Mouse (Mus musculus): ENCODE results near the gene Tnfsf8. TPM values are rescaled to one million over a fixed set of nuclear protein-coding genes. Genes with fewer than 3 reads are reported as not detected.
A peak's percentile ranks its signal among the peaks of the same experiment; 100 is the strongest.

The Tnfsf8 gene
- polyA plus RNA-seq, 1 experiment from 2014 or later, result 0.18 TPM

DNA sequence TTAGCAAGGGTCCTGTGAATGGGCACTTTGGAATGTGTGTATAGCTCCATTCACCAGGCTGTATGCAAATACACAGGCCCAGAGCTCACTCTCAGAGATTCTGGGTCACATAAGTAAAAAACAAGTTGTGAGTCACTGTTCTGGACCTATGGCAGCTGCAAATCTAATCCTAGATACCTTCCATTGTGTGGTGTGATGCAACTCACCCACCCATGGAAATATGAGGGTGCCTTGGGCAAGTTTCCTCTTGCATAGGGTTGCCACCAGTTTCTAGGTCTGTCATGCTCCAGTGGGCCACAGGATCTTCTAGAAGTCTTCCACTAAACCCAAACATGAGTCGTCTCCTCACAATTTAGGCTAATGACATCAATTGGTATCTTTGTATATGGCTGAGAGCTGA lies 64.6 kb downstream of the Tnfsf8 start:
- Histone ChIP-seq H3K4me1 (replicated peaks; ENCODE audit: control insufficient read depth, insufficient read depth, low read length) (no peaks in the 10 kb centered on the region), H3K4me3 (replicated peaks; ENCODE audit: low read length) (no peak overlapping the region), H3K4me2 (ENCODE audit: low read length) (no peak overlapping the region), H3K9ac (replicated peaks; ENCODE audit: low read depth, low read length) (no peak overlapping the region), H3K9me3 (ENCODE audit: control insufficient read depth, low read length) (no peaks in the 10 kb centered on the region), H3K27me3 (replicated peaks; ENCODE audit: control insufficient read depth, insufficient read depth, low read length) (no peaks in the 10 kb centered on the region), H3K36me3 (ENCODE audit: control insufficient read depth, insufficient read depth) (no peaks in the 10 kb centered on the region), H3K27ac (ENCODE audit: low read length) (no peak overlapping the region)
- 90% methylated on average over 1 of the region's 1 CpGs for WGBS
- no peak for ATAC-seq

DNA sequence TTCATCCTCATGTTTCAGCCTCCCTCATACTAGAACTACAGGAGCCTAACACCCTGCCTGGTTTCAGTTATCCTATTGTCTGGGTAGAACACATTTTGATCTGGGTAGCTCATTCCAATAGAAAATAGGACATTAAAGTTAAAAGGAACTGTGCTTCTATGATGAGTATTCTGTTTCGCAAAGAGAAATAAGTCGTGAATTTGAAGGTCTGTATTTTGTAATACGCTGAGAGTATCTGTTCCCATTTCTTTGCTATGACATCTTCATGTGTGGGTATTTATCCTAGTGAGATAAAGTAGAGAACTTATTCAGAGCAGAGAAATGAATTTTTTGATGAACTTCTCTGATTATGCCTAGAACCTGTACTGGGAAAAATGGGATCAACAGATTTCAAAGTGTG lies 68.8 kb downstream of the Tnfsf8 start:
- no peak for ATAC-seq
- Histone ChIP-seq H3K27me3 (replicated peaks; ENCODE audit: control insufficient read depth, insufficient read depth, low read length) (no peaks in the 10 kb centered on the region), H3K27ac (ENCODE audit: low read length) (no peak overlapping the region), H3K4me2 (ENCODE audit: low read length) (no peak overlapping the region), H3K9me3 (ENCODE audit: control insufficient read depth, low read length) (no peaks in the 10 kb centered on the region), H3K9ac (replicated peaks; ENCODE audit: low read depth, low read length) (no peak overlapping the region), H3K4me1 (replicated peaks; ENCODE audit: control insufficient read depth, insufficient read depth, low read length) (no peaks in the 10 kb centered on the region), H3K4me3 (replicated peaks; ENCODE audit: low read length) (no peak overlapping the region), H3K36me3 (ENCODE audit: control insufficient read depth, insufficient read depth) (no peaks in the 10 kb centered on the region)
- 94% methylated on average over 3 of the region's 3 CpGs for WGBS

DNA sequence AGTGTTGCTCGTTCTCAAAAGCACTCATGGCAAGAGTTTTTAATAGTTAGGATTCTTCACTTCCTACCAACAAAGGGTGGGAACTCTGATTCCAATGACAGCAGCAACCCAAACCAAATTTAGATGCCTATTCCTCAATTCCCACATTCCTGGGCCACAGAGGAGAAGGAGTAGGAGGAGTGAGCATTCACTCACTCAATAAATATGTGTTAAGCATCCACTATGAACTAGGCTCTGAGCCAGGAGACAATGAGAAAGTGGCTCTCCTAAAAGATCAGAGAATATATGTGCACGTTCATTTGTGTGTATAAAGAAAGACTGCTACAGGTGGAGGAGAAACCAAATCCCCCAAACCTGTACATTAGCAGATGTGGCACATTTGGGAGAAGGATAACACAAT lies 75.7 kb downstream of the Tnfsf8 start:
- Histone ChIP-seq H3K9ac (replicated peaks; ENCODE audit: low read depth, low read length) (no peak overlapping the region), H3K27ac (ENCODE audit: low read length) (no peak overlapping the region), H3K36me3 (ENCODE audit: control insufficient read depth, insufficient read depth) (no peaks in the 10 kb centered on the region), H3K9me3 (ENCODE audit: control insufficient read depth, low read length) (no peaks in the 10 kb centered on the region), H3K27me3 (replicated peaks; ENCODE audit: control insufficient read depth, insufficient read depth, low read length) (no peaks in the 10 kb centered on the region), H3K4me3 (replicated peaks; ENCODE audit: low read length) (no peak overlapping the region), H3K4me1 (replicated peaks; ENCODE audit: control insufficient read depth, insufficient read depth, low read length) (no peaks in the 10 kb centered on the region), H3K4me2 (ENCODE audit: low read length) (no peak overlapping the region)
- no peak for ATAC-seq
- 84% methylated on average over 2 of the region's 2 CpGs for WGBS

DNA sequence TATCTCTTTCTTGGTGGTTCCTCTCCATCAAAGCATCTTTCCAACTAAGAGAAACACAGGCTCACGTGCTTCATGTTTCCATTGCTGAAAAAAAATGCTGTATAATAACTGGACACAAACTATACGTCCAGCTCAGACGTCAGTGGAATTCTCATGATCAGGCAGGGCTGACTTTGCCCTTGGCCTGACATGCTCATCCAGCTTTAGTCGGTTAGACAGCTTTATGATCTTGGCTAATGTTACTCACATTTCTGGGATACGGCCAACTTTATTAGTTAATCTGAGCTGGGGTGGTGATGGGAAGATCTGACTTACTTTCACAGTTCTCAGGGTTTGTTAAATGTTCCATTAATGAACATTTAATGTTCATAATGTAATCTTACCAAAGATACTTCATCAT lies 77.3 kb downstream of the Tnfsf8 start:
- H3K9ac ChIP-seq (replicated peaks; ENCODE audit: low read depth, low read length), result no peak overlapping the region
- H3K4me3 ChIP-seq (replicated peaks; ENCODE audit: low read length), result no peak overlapping the region
- H3K4me2 ChIP-seq (ENCODE audit: low read length), result no peak overlapping the region
- H3K27ac ChIP-seq (ENCODE audit: low read length), result no peak overlapping the region
- 87% methylated on average over 5 of the region's 5 CpGs for WGBS
- H3K4me1 ChIP-seq (replicated peaks; ENCODE audit: control insufficient read depth, insufficient read depth, low read length), result no peaks in the 10 kb centered on the region
- H3K27me3 ChIP-seq (replicated peaks; ENCODE audit: control insufficient read depth, insufficient read depth, low read length), result no peaks in the 10 kb centered on the region
- no peaks in the 10 kb centered on the region for H3K36me3 ChIP-seq (ENCODE audit: control insufficient read depth, insufficient read depth)
- no peak for ATAC-seq
- H3K9me3 ChIP-seq (ENCODE audit: control insufficient read depth, low read length), result no peaks in the 10 kb centered on the region

DNA sequence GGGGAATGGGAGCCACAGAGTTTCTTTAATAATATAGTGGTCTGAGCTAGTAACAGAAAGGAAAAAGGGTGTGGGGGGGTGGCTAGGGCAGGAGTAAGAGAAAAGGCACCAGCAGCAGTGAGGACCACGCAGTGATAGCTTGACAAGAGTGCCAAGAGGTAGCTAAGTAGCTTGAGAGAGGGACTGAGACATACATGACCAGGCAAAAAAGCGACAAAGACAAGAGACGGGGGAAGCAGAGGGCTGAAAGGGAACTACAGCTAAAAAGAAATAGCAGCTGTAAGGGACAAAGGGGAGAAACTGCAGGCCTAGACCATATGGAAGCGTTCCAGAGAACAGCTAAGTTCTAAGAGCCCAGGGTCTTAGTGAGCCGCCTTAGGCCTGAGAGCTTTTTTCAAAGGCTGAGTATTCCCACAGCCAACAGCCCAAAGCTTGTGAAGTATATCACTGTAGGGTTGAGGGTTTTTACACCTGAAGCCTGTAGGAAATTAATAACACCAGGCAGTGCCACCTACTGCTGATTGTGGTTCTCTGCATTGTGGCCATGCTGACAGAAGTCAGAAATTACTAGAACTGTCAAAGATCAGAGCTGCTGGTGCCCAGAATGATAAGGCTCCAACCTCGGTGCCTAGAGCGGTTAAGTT lies 78.1 kb downstream of the Tnfsf8 start:
- no peaks in the 10 kb centered on the region for H3K36me3 ChIP-seq (ENCODE audit: control insufficient read depth, insufficient read depth)
- no peak overlapping the region for H3K9ac ChIP-seq (replicated peaks; ENCODE audit: low read depth, low read length)
- peak; percentile 43; the same call in 1 of the 2 replicates for ATAC-seq
- no peaks in the 10 kb centered on the region for H3K27me3 ChIP-seq (replicated peaks; ENCODE audit: control insufficient read depth, insufficient read depth, low read length)
- H3K4me1 ChIP-seq (replicated peaks; ENCODE audit: control insufficient read depth, insufficient read depth, low read length), result no peaks in the 10 kb centered on the region
- 64% methylated on average over 7 of the region's 7 CpGs for WGBS
- no peak overlapping the region for H3K4me2 ChIP-seq (ENCODE audit: low read length)
- H3K27ac ChIP-seq (ENCODE audit: low read length), result no peak overlapping the region
- H3K9me3 ChIP-seq (ENCODE audit: control insufficient read depth, low read length), result no peaks in the 10 kb centered on the region
- H3K4me3 ChIP-seq (replicated peaks; ENCODE audit: low read length), result no peak overlapping the region

Other genes with a start within 250 kb of the Tnfsf8 start
- not detected in 2 replicates for gene Tex48, start 238.9 kb downstream of the Tnfsf8 start, polyA plus RNA-seq (2015; fragmentation: Nextera tagmentation; extraction: Ambion mirVana)
- gene Gm11214, start 198.0 kb downstream of the Tnfsf8 start, polyA plus RNA-seq (2015; fragmentation: Nextera tagmentation; extraction: Ambion mirVana), result not detected in 2 replicates
- gene Tnfsf15, start 116.2 kb downstream of the Tnfsf8 start, polyA plus RNA-seq (2015; fragmentation: Nextera tagmentation; extraction: Ambion mirVana), result not detected in 2 replicates
- gene Tnc, start 185.7 kb upstream of the Tnfsf8 start, polyA plus RNA-seq (2015; fragmentation: Nextera tagmentation; extraction: Ambion mirVana), result 44.1 and 67.1 TPM in 2 replicates